Comparison of ENCODE assay signal across 8 mouse cellular contexts in genomic region chr9:46353992-46354391, GRCm38 (mm10). TPM values are rescaled to one million over a fixed set of nuclear protein-coding genes. Genes with fewer than 3 reads are reported as not detected.
DNase-seq lines count a peak whose midpoint lies in the region; ATAC-seq and TF ChIP-seq lines count a peak whose summit lies in the region.

No protein-coding gene starts in this region.

- no peak for TF ChIP-seq POLR2A in heart, adult 2 months (IDR thresholded peaks at IDR 0.05; ENCODE audit: insufficient read depth, low read depth, low read length)
- no peak for TF ChIP-seq POLR2A in testis, adult 2 months (IDR thresholded peaks at IDR 0.05; ENCODE audit: control insufficient read depth, low read depth, low read length)

- H3K27ac ChIP-seq in heart, adult 2 months, result no peak overlapping the region
- H3K27ac ChIP-seq in heart, embryonic 10.5 days, result no peak overlapping the region
- no peak overlapping the region for H3K27ac ChIP-seq in embryonic facial prominence, embryonic 12.5 days
- H3K27ac ChIP-seq in hindbrain, embryonic 11.5 days (ENCODE audit: low read depth, low read length), result peak overlapping the region; percentile 67; the same call in 1 of the 2 replicates
- no peak overlapping the region for H3K27ac ChIP-seq in midbrain, embryonic 13.5 days
- no peak overlapping the region for H3K27ac ChIP-seq in testis, adult 2 months (ENCODE audit: control insufficient read depth, insufficient read depth, low read depth, low read length)

- H3K36me3 ChIP-seq in heart, adult 2 months (ENCODE audit: control insufficient read depth, insufficient read depth, low read length), result no peaks in the 10 kb centered on the region
- H3K36me3 ChIP-seq in heart, embryonic 10.5 days, result no peaks in the 10 kb centered on the region
- no peaks in the 10 kb centered on the region for H3K36me3 ChIP-seq in embryonic facial prominence, embryonic 12.5 days
- no peaks in the 10 kb centered on the region for H3K36me3 ChIP-seq in hindbrain, embryonic 11.5 days (ENCODE audit: control insufficient read depth, insufficient read depth, low read length)
- H3K36me3 ChIP-seq in midbrain, embryonic 13.5 days, result no peaks in the 10 kb centered on the region
- H3K36me3 ChIP-seq in testis, adult 2 months (ENCODE audit: control insufficient read depth, insufficient read depth, low read length), result no peaks in the 10 kb centered on the region

- H3K9ac ChIP-seq in heart, adult 2 months (ENCODE audit: low read depth, low read length), result no peak overlapping the region
- H3K9ac ChIP-seq in embryonic facial prominence, embryonic 12.5 days, result no peak overlapping the region
- no peak overlapping the region for H3K9ac ChIP-seq in hindbrain, embryonic 11.5 days (ENCODE audit: low read depth, low read length)
- H3K9ac ChIP-seq in midbrain, embryonic 13.5 days (replicated peaks), result no peak overlapping the region

- TF ChIP-seq CTCF in heart, adult 2 months (IDR thresholded peaks at IDR 0.05), result peak; percentile 92
- peak; percentile 31; the same call in 1 of the 2 replicates for TF ChIP-seq CTCF in testis, adult 2 months (IDR thresholded peaks at IDR 0.05; ENCODE audit: control insufficient read depth, insufficient read depth, insufficient replicate concordance, low read depth, low read length)

- 2% methylated on average over 3 of the region's 3 CpGs for WGBS in heart, adult 2 months
- WGBS in heart, embryonic 10.5 days, result 4% methylated on average over 3 of the region's 3 CpGs
- WGBS in embryonic facial prominence, embryonic 12.5 days, result 11% methylated on average over 3 of the region's 3 CpGs
- WGBS in hindbrain, embryonic 11.5 days, result 6% methylated on average over 3 of the region's 3 CpGs
- 3% methylated on average over 3 of the region's 3 CpGs for WGBS in midbrain, embryonic 13.5 days

- DNase-seq in heart, adult 2 months, result peak; percentile 21 to 29
- no peak for DNase-seq in heart, embryonic 10.5 days (ENCODE audit: low spot score)
- peak; percentile 36 to 56 for DNase-seq in adrenal gland, postnatal 36 days
- DNase-seq in hindbrain, embryonic 11.5 days (ENCODE audit: low spot score), result peak; percentile 83
- DNase-seq in layer of hippocampus, postnatal 14 days (ENCODE audit: low spot score in 2 of 2), result peak; percentile 66 to 79

- peaks cover 6% of the 10 kb centered on the region for H3K27me3 ChIP-seq in heart, adult 2 months (ENCODE audit: control insufficient read depth, insufficient read depth, low read length)
- H3K27me3 ChIP-seq in heart, embryonic 10.5 days (ENCODE audit: insufficient read depth, poor library complexity, severe bottlenecking), result peaks cover 50% of the 10 kb centered on the region
- peaks cover 21% of the 10 kb centered on the region for H3K27me3 ChIP-seq in embryonic facial prominence, embryonic 12.5 days
- 0 out of 2 replicates have a peak, but pooled peaks cover 2% of the 10 kb centered on the region for H3K27me3 ChIP-seq in hindbrain, embryonic 11.5 days (ENCODE audit: control insufficient read depth, insufficient read depth, low read length)
- peaks cover 11% of the 10 kb centered on the region; the same call in 1 of the 2 replicates for H3K27me3 ChIP-seq in midbrain, embryonic 13.5 days
- no peaks in the 10 kb centered on the region for H3K27me3 ChIP-seq in testis, adult 2 months (ENCODE audit: control insufficient read depth, insufficient read depth, low read length)

- intact Hi-C loops in heart, adult 2 months (cut with DNase I), result loop anchor here (2.0 to 5.0 kb wide), 3 partner anchors 381 to 1353 kb away; no protein-coding TSS in a partner anchor

- H3K9me3 ChIP-seq in heart, embryonic 10.5 days, result no peaks in the 10 kb centered on the region
- no peaks in the 10 kb centered on the region for H3K9me3 ChIP-seq in embryonic facial prominence, embryonic 12.5 days
- H3K9me3 ChIP-seq in hindbrain, embryonic 11.5 days (ENCODE audit: control insufficient read depth, low read length), result no peaks in the 10 kb centered on the region
- H3K9me3 ChIP-seq in midbrain, embryonic 13.5 days, result no peaks in the 10 kb centered on the region

- TF ChIP-seq EP300 in heart, adult 2 months (IDR thresholded peaks at IDR 0.05; ENCODE audit: insufficient read depth, low read depth, low read length), result no peak

- no peaks in the 10 kb centered on the region for H3K79me2 ChIP-seq in heart, adult 2 months (replicated peaks; ENCODE audit: control insufficient read depth, insufficient read depth, low read length)

- H3K4me1 ChIP-seq in heart, adult 2 months (ENCODE audit: control insufficient read depth, insufficient read depth, low read length), result no peaks in the 10 kb centered on the region
- peaks cover 19% of the 10 kb centered on the region for H3K4me1 ChIP-seq in heart, embryonic 10.5 days
- H3K4me1 ChIP-seq in embryonic facial prominence, embryonic 12.5 days, result peaks cover 16% of the 10 kb centered on the region
- H3K4me1 ChIP-seq in hindbrain, embryonic 11.5 days (replicated peaks; ENCODE audit: control insufficient read depth, insufficient read depth, low read length), result peaks cover 7% of the 10 kb centered on the region
- peaks cover 37% of the 10 kb centered on the region for H3K4me1 ChIP-seq in midbrain, embryonic 13.5 days (replicated peaks)
- peaks cover 12% of the 10 kb centered on the region for H3K4me1 ChIP-seq in testis, adult 2 months (ENCODE audit: control insufficient read depth, insufficient read depth, low read length)

- ATAC-seq in embryonic facial prominence, embryonic 12.5 days (ENCODE audit: insufficient number of reproducible peaks, insufficient read depth, low FRiP score, low TSS enrichment), result 0 out of 2 replicates have a peak, but pooled peaks have one; percentile 65
- peak; percentile 52 for ATAC-seq in hindbrain, embryonic 11.5 days (ENCODE audit: low FRiP score)
- peak; percentile 73 for ATAC-seq in midbrain, embryonic 13.5 days

- no peak overlapping the region for H3K4me3 ChIP-seq in heart, adult 2 months
- H3K4me3 ChIP-seq in heart, embryonic 10.5 days, result no peak overlapping the region
- H3K4me3 ChIP-seq in embryonic facial prominence, embryonic 12.5 days, result no peak overlapping the region
- H3K4me3 ChIP-seq in hindbrain, embryonic 11.5 days (ENCODE audit: low read depth, low read length), result no peak overlapping the region
- H3K4me3 ChIP-seq in midbrain, embryonic 13.5 days (replicated peaks), result no peak overlapping the region
- no peak overlapping the region for H3K4me3 ChIP-seq in testis, adult 2 months (ENCODE audit: control insufficient read depth, low read depth, low read length)

- H3K4me2 ChIP-seq in embryonic facial prominence, embryonic 12.5 days (replicated peaks), result no peak overlapping the region
- H3K4me2 ChIP-seq in hindbrain, embryonic 11.5 days (replicated peaks; ENCODE audit: low read depth, low read length), result no peak overlapping the region
- no peak overlapping the region for H3K4me2 ChIP-seq in midbrain, embryonic 13.5 days (replicated peaks)

RNA-seq across cellular contexts. Expression of gene 4931429L15Rik, which starts 34.2 kb away (rescaled TPM):
- not detected for total RNA-seq in heart, adult 2 months (2021)
- 0.04 TPM in 1 of 2 replicates, not detected in the other for polyA plus RNA-seq in heart, adult 2 months (2012; rRNA removed)
- polyA plus RNA-seq in heart, embryonic 10.5 days (2016; fragmentation: Nextera tagmentation; extraction: Ambion mirVana), result not detected in 2 replicates
- total RNA-seq in adrenal gland, postnatal 36 days (2021), result not detected
- polyA plus RNA-seq in embryonic facial prominence, embryonic 12.5 days (2016; fragmentation: Nextera tagmentation; extraction: Ambion mirVana), result not detected in 2 replicates
- 0.15 TPM in 1 of 2 replicates, not detected in the other for polyA plus RNA-seq in hindbrain, embryonic 11.5 days (2014; fragmentation: Nextera tagmentation; extraction: Ambion mirVana)
- not detected for total RNA-seq in layer of hippocampus, postnatal 14 days (2021)
- polyA plus RNA-seq in midbrain, embryonic 13.5 days (2015; fragmentation: Nextera tagmentation; extraction: Ambion mirVana), result 0.13 TPM in 1 of 2 replicates, not detected in the other
- polyA plus RNA-seq in testis, adult 2 months (2012; rRNA removed), result 180 and 193 TPM in 2 replicates

Comparison
In these comparisons a context has a peak if more than half of its experiments do, and no peak if none do; other contexts are left out.
1. RNA of gene 4931429L15Rik, which starts 34.2 kb away (polyA plus RNA-seq): 180 to 193 TPM in testis, adult 2 months; 0.15 TPM in hindbrain, embryonic 11.5 days, 0.13 TPM in midbrain, embryonic 13.5 days, not detected in embryonic facial prominence, embryonic 12.5 days, 0.04 TPM in heart, adult 2 months and not detected in heart, embryonic 10.5 days; every median in the first group is over 100 times any median in the second.
2. Peak in every context shown above with its lines, with median percentiles within 50 percentile points of each other: ATAC-seq.